Mouse (Mus musculus) small intestine, adult 2 months (tissue): Measurements from ENCODE around the gene Rbm39. TPM values are rescaled to one million over a fixed set of nuclear protein-coding genes. Genes with fewer than 3 reads are reported as not detected.

ENCODE experiments used
- H3K27ac ChIP-seq: fragments of 200-500 bp; 2 replicates; pipeline ENCODE4 v1.5.1; 2012; ENCODE audit warnings: low read depth, low read length, control low read depth, inconsistent platforms; ENCODE audit not compliant: insufficient read depth
- H3K27me3 ChIP-seq: fragments of 200-500 bp; 2 replicates; pipeline ENCODE4 v1.6.1; 2012; ENCODE audit warnings: mild to moderate bottlenecking, moderate library complexity, low read length, inconsistent platforms; ENCODE audit not compliant: control insufficient read depth, insufficient read depth
- H3K36me3 ChIP-seq: fragments of 200-500 bp; 2 replicates; pipeline ENCODE4 v1.6.1; 2012; ENCODE audit warnings: mild to moderate bottlenecking, low read length, control low read depth, inconsistent platforms; ENCODE audit not compliant: control insufficient read depth, insufficient read depth
- H3K4me1 ChIP-seq: fragments of 200-500 bp; 2 replicates; pipeline ENCODE4 v1.6.1; 2012; ENCODE audit warnings: low read length, inconsistent platforms, mixed read lengths; ENCODE audit not compliant: control insufficient read depth, insufficient read depth, insufficient read length
- H3K4me3 ChIP-seq: fragments of 200-500 bp; 2 replicates; pipeline ENCODE4 v1.5.1; 2012; ENCODE audit warnings: low read depth, mild to moderate bottlenecking, control low read depth, inconsistent platforms, low read length, moderate library complexity
- CTCF ChIP-seq: fragments of 200-500 bp; IDR thresholded peaks from 2 replicates; pipeline ENCODE4 v1.5.1; 2012; ENCODE audit warnings: low read depth, mild to moderate bottlenecking, control low read depth, inconsistent platforms, low read length, moderate library complexity, mixed read lengths; ENCODE audit not compliant: insufficient replicate concordance, insufficient read length; ENCODE audit errors: extremely low read depth
- POLR2A ChIP-seq: fragments of 200-500 bp; IDR thresholded peaks from 2 replicates; pipeline ENCODE4 v1.6.1; 2012; ENCODE audit warnings: low read depth, mild to moderate bottlenecking, control low read depth, inconsistent platforms, low read length, moderate library complexity
- WGBS: fragments of 180-500 bp; shearing (Covaris S2); methylation state at CpG from one replicate; pipeline ENCODE4 v1.1.7; 2018; 5-methylcytosine and 5-hydroxymethylcytosine counted together
- polyA plus RNA-seq: library from polyadenylated mRNA; depleted of rRNA; stranded (reverse); fragments of >200 nt; gene quantifications from 2 replicates; pipeline ENCODE4 v1.2.3, GENCODE M21; 2012

Gene Rbm39
- polyA plus RNA-seq, 1 experiment, result 49.5 TPM

DNA sequence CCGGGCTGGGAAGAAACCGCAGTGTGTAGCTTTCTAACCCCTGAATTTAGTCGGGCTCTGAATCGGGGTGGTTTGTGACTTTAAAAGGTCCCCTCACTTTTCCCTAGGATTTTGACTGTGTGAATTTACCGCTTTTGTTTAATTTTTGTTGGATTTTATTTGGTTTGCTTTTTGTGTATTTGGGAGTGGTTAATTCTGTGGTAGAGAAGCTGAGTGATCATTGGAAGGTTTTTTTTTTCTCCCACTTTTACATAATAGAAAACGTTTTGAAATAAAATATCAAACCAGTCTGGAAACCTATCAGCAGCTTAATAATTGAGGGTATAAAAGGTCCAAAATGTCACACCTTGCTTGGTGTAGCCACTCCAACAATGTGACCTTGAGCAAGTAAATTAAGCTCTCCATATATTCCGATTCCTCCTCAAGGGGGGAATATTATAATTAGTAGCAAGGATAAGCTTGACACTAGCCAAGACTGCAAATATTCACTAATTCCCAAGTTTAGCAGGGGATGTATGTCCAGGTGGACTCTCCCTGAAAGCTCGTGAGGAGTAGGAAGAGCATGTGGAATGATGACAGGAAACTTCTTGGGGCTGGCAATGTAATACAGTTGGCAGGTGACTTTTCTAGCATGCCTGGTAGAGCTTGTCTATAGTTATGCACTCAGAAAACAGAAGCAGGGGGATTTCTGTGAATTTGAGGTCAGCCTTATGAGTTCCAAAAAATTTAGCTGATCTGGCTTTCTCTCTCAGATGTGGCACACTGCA lies 969 bp upstream of the Rbm39 start:
- Histone ChIP-seq H3K4me1 (peaks cover 6% of the 10 kb centered on the region; the same call in 1 of the 2 replicates), H3K4me3 (peak overlapping the region; percentile 62), H3K27me3 (no peaks in the 10 kb centered on the region), H3K36me3 (peaks cover 14% of the 10 kb centered on the region), H3K27ac (peak overlapping the region; percentile 82)
- 10% methylated on average over 8 of the region's 8 CpGs for WGBS
- TF ChIP-seq POLR2A (no peak), CTCF (no peak)

DNA sequence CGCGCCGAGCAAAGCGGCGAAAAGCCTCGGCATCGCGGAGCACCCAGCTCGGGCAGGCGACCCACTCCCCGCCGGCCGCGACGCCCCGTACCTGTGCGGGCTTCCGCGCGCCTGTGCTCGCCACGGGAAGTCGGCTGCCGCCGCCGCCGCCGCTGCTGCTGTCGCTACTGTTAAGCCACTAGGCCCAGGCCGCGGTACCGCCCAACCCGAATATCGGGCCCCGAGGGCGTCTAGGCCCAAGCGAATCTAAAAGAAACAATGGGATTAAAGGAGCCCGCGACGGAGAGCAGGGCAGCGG lies 293 bp downstream of the Rbm39 start:
- Histone ChIP-seq H3K27me3 (no peaks in the 10 kb centered on the region), H3K4me1 (peaks cover 6% of the 10 kb centered on the region; the same call in 1 of the 2 replicates), H3K27ac (peak overlapping the region; percentile 93), H3K4me3 (peak overlapping the region; percentile 99), H3K36me3 (peaks cover 19% of the 10 kb centered on the region)
- no peak for TF ChIP-seq CTCF
- TF ChIP-seq POLR2A, result no peak
- WGBS, result under 1% methylated on average over 40 of the region's 41 CpGs

DNA sequence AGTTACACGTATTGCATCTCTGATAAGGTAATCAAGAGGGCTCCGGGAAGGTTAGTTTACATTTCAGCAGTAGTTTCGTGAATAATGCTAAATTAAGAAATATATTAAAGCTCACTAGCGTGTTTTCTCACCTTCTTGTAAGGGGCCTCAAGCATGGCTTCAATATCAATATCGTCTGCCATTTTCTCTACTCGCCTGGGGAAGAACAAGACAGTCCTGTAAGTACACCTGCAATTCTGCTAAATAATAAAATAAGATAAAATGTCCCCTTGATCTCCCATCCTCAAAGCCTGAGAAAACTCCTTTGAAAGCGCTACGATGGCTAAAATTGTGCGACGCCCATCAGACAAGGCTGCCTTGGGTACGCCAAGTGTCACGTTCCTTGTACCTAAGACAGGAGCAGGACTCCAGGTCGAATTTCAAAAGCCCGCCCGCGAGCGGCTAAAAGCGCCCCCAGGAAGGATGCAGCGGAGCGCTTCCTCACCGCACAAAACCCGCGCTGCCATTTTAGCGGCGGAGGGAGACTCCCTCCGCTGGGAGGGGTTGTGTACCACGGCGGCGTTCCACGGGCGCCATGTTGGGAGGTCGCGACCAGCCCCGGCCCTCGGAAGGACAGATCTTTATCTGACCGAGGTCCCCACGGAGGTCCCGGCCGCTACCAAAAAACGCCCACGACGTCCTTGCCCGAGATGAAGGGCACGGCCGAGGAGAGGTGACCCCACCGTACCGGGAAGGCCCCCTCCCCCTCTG lies 817 bp downstream of the Rbm39 start:
- WGBS, result under 1% methylated on average over 47 of the region's 47 CpGs
- Histone ChIP-seq H3K27me3 (no peaks in the 10 kb centered on the region), H3K4me3 (peak overlapping the region; percentile 99), H3K4me1 (peaks cover 6% of the 10 kb centered on the region; the same call in 1 of the 2 replicates), H3K27ac (peak overlapping the region; percentile 93), H3K36me3 (peaks cover 23% of the 10 kb centered on the region)
- TF ChIP-seq CTCF (no peak), POLR2A (peak; percentile 32; the same call in 1 of the 2 replicates)

DNA sequence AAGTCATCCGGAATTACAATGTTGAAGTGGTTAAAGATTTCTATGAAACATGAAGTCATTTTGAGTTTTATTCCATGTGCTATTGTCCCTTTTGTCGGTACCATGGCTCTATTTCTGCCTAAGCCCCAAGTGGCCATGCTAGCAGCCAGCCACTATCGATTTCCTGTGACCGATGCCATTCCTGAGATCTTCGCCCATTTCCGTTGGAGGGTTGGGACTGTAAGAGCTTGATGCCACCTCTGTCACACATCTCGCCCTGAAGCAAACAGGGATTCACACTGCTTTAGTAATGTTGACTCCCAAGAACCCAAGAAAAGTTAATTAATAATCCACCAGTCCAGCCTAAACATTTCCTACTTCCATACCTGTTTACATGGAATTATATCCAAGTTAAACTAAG lies 2.4 kb downstream of the Rbm39 start:
- peaks cover 32% of the 10 kb centered on the region for H3K36me3 ChIP-seq
- H3K4me3 ChIP-seq, result peak overlapping the region; percentile 32; the same call in 1 of the 2 replicates
- WGBS, result 24% methylated on average over 7 of the region's 7 CpGs
- no peaks in the 10 kb centered on the region for H3K27me3 ChIP-seq
- H3K4me1 ChIP-seq, result peaks cover 6% of the 10 kb centered on the region; the same call in 1 of the 2 replicates
- no peak overlapping the region for H3K27ac ChIP-seq
- TF ChIP-seq POLR2A, result no peak
- peak; percentile 11; the same call in 1 of the 2 replicates for TF ChIP-seq CTCF

DNA sequence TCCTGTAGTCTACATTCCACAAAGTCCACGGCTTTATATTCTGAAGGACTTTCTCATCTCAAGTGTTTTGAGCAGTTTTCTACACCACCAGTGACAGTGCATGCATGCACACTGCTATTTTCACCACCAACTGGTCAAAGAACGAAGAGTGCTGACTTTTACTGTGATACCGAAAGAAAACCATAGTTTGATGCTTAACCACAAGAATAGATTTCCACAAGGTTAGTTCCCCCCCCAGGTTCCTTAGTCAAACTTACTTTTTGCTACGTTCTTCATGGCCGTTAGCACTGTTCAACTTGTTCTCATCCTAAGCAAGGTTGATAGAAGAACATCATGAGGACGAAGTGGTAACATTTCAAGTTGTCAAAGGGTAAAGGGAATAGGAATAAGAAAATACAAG lies 3.0 kb downstream of the Rbm39 start:
- no peak overlapping the region for H3K27ac ChIP-seq
- H3K4me1 ChIP-seq, result peaks cover 6% of the 10 kb centered on the region; the same call in 1 of the 2 replicates
- H3K27me3 ChIP-seq, result no peaks in the 10 kb centered on the region
- WGBS, result 53% methylated on average over 6 of the region's 6 CpGs
- no peak overlapping the region for H3K4me3 ChIP-seq
- no peak for TF ChIP-seq POLR2A
- no peak for TF ChIP-seq CTCF
- H3K36me3 ChIP-seq, result peaks cover 37% of the 10 kb centered on the region

DNA sequence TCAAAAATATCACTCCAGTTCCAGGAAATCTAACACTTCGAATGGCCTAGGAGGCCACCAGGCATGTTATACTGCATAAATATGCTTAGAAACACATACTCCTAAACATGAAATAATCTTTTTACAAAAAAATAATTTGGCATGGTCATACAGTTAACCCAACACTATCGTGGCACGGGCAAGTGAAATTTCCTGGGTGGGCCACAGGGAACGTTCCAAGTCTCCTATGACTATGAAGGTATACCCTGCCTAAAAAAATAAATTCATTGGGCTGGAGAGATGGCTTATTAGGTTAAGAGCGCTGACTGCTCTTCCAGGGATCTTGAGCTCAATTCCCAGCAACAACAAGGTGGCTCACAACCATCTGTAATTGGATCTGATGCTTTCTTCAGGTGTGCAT lies 13.5 kb downstream of the Rbm39 start:
- TF ChIP-seq POLR2A (no peak), CTCF (no peak)
- Histone ChIP-seq H3K27me3 (no peaks in the 10 kb centered on the region), H3K27ac (no peak overlapping the region), H3K4me1 (no peaks in the 10 kb centered on the region), H3K4me3 (no peak overlapping the region), H3K36me3 (peaks cover 76% of the 10 kb centered on the region)
- WGBS, result 89% methylated on average over 5 of the region's 5 CpGs

DNA sequence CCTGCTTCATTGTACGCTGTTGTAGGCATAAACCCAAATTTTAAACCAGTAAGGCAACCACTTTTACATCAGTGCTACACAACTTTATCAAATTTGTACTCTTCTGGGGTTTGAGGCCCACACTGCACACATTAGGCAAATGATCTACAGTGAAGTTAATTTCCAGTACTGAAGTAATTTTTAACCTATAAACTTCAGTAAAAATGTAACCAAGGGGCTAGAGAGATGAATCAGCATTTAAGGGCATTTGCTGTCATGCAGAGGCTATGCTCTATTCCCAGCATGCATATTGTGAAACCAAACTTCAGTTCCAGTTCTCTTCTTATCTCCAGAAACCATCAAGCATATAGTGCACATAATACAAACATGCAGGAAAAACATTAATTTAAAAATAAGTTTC lies 14.6 kb downstream of the Rbm39 start:
- H3K4me3 ChIP-seq, result no peak overlapping the region
- no peaks in the 10 kb centered on the region for H3K27me3 ChIP-seq
- WGBS, result 94% methylated on average over 1 of the region's 1 CpGs
- H3K36me3 ChIP-seq, result peaks cover 76% of the 10 kb centered on the region
- no peak for TF ChIP-seq POLR2A
- no peak for TF ChIP-seq CTCF
- no peaks in the 10 kb centered on the region for H3K4me1 ChIP-seq
- H3K27ac ChIP-seq, result no peak overlapping the region
